Mouse (Mus musculus) forebrain, embryonic 15.5 days (tissue): Measurements from ENCODE around the gene Lsm2. TPM values are rescaled to one million over a fixed set of nuclear protein-coding genes. Genes with fewer than 3 reads are reported as not detected.
A peak's percentile ranks its signal among the peaks of the same experiment; 100 is the strongest.
"Not testable (repeated sequence)": the region's sequence is repeated elsewhere in the genome, so short reads cannot be mapped to it uniquely, and the experiment has no call there.

Experiments
- ATAC-seq: fragments of 200-750 bp; cut with Nextera tagmentation; replicated peaks from 2 replicates; pipeline ENCODE4 v1.8.0; 2017; ENCODE audit warnings: mild to moderate bottlenecking, moderate TSS enrichment, moderate library complexity
- H3K27ac ChIP-seq: fragments of 300-500 bp; sonication (generic); replicated peaks from 2 replicates; pipeline ENCODE4 v1.5.1; 2015; ENCODE audit warnings: mild to moderate bottlenecking, inconsistent platforms
- H3K27me3 ChIP-seq: fragments of 300-500 bp; sonication (generic); 2 replicates; pipeline ENCODE4 v1.6.1; 2015; ENCODE audit warnings: inconsistent platforms
- H3K36me3 ChIP-seq: fragments of 300-500 bp; sonication (generic); 2 replicates; pipeline ENCODE4 v1.6.1; 2015; ENCODE audit warnings: mild to moderate bottlenecking, inconsistent platforms
- H3K4me1 ChIP-seq: fragments of 300-500 bp; sonication (generic); 2 replicates; pipeline ENCODE4 v1.6.1; 2015; ENCODE audit warnings: inconsistent platforms
- H3K4me2 ChIP-seq: fragments of 300-500 bp; sonication (generic); replicated peaks from 2 replicates; pipeline ENCODE4 v1.6.1; 2015; ENCODE audit warnings: mild to moderate bottlenecking, inconsistent platforms
- H3K4me3 ChIP-seq: fragments of 300-500 bp; sonication (generic); 2 replicates; pipeline ENCODE4 v1.5.1; 2015; ENCODE audit warnings: mild to moderate bottlenecking, inconsistent platforms
- H3K9ac ChIP-seq: fragments of 300-500 bp; sonication (generic); replicated peaks from 2 replicates; pipeline ENCODE4 v1.6.1; 2015; ENCODE audit warnings: mild to moderate bottlenecking, inconsistent platforms
- H3K9me3 ChIP-seq: fragments of 300-500 bp; sonication (generic); 2 replicates; pipeline ENCODE4 v1.6.1; 2016; ENCODE audit warnings: inconsistent platforms
- WGBS: fragments of 180-500 bp; shearing (Covaris S2); methylation state at CpG from one replicate; pipeline ENCODE4 v1.1.7; 2015; ENCODE audit warnings: mixed read lengths; 5-methylcytosine and 5-hydroxymethylcytosine counted together
- polyA plus RNA-seq: library from polyadenylated mRNA; unstranded; fragments of >200 nt; fragmentation: Nextera tagmentation; extraction: Ambion mirVana; gene quantifications from 2 replicates; pipeline ENCODE4 v1.2.1, GENCODE M21; 2015

The Lsm2 gene
- polyA plus RNA-seq, result 132 and 149 TPM in 2 replicates

GRCm38 (mm10) chr17:34981690-34982180, at the start of gene Lsm2:
TSS of gene Lsm2 (plus strand) at chr17:34981862.
- WGBS, result 1% methylated on average over 58 of the region's 58 CpGs
- Histone ChIP-seq H3K36me3 (peaks cover 18% of the 10 kb centered on the region), H3K4me1 (peaks cover 24% of the 10 kb centered on the region), H3K4me3 (peak within 1 kb of the TSS; percentile 94), H3K9ac (peak within 1 kb of the TSS; percentile 96), H3K9me3 (no peaks in the 10 kb centered on the region), H3K4me2 (peak within 1 kb of the TSS; percentile 79), H3K27ac (peak within 1 kb of the TSS; percentile 99), H3K27me3 (no peaks in the 10 kb centered on the region)
- ATAC-seq, result peak; percentile 97

DNA sequence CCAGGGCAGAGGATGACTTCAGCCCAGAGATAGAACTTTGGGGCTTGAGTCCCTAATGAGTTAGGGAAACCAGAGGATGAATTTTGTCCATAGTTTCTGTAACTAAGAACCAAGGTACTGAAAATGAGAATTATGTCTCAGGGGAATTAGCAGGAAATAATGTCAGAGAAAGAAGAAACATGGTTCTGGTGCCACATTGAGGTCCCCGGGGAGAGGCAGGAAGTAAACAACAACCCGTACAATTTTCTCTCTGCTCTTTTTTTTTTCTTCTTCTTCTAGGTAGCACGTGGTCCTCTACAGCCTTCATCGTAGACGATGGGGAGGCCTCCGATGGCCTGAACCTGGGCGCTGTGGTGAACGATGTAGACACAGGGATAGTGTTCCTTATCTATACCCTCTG, 49.4 kb upstream of the Lsm2 start:
- Histone ChIP-seq H3K9me3 (no peaks in the 10 kb centered on the region), H3K36me3 (0 out of 2 replicates have a peak, but pooled peaks cover 2% of the 10 kb centered on the region), H3K27ac (no peak overlapping the region), H3K4me1 (peaks cover 9% of the 10 kb centered on the region), H3K4me2 (peak overlapping the region; percentile 85), H3K4me3 (peak overlapping the region; percentile 93), H3K9ac (peak overlapping the region; percentile 85), H3K27me3 (no peaks in the 10 kb centered on the region)
- no peak for ATAC-seq
- 89% methylated on average over 8 of the region's 8 CpGs for WGBS

- no peak for ATAC-seq
- WGBS, result 79% methylated on average over 24 of the region's 24 CpGs
- Histone ChIP-seq H3K4me2 (no peak overlapping the region), H3K9ac (no peak overlapping the region), H3K4me1 (peaks cover 9% of the 10 kb centered on the region), H3K27ac (no peak overlapping the region), H3K27me3 (no peaks in the 10 kb centered on the region), H3K36me3 (0 out of 2 replicates have a peak, but pooled peaks cover 2% of the 10 kb centered on the region), H3K9me3 (no peaks in the 10 kb centered on the region), H3K4me3 (no peak overlapping the region)
These were observed 47.6 kb upstream of the Lsm2 start for GRCm38 (mm10) chr17:34934031-34934430.

DNA sequence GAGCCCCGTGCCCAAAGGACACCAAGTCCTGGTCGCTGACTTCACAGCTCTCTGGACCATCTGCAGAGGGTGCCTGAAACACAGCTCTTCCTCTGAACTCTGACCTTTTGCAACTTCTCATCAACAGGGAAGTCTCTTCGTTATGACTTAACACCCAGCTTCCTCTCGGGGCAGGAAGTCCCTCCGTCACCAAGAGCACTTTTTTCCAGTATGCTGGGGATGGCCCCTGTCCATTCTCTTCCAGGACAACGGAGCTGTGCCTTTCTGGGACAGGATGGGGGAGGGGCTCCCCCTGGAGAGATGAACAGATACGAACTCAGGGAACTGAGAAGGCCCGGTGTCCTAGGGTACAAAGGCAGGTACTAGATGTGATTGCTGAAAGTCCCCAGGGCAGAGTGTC, 46.8 kb upstream of the Lsm2 start:
- WGBS, result 57% methylated on average over 8 of the region's 8 CpGs
- no peaks in the 10 kb centered on the region for H3K9me3 ChIP-seq
- H3K27ac ChIP-seq, result no peak overlapping the region
- H3K4me3 ChIP-seq, result no peak overlapping the region
- no peak for ATAC-seq
- H3K27me3 ChIP-seq, result no peaks in the 10 kb centered on the region
- H3K36me3 ChIP-seq, result 0 out of 2 replicates have a peak, but pooled peaks cover 2% of the 10 kb centered on the region
- H3K4me1 ChIP-seq, result peaks cover 9% of the 10 kb centered on the region
- H3K9ac ChIP-seq, result no peak overlapping the region
- H3K4me2 ChIP-seq, result no peak overlapping the region

DNA sequence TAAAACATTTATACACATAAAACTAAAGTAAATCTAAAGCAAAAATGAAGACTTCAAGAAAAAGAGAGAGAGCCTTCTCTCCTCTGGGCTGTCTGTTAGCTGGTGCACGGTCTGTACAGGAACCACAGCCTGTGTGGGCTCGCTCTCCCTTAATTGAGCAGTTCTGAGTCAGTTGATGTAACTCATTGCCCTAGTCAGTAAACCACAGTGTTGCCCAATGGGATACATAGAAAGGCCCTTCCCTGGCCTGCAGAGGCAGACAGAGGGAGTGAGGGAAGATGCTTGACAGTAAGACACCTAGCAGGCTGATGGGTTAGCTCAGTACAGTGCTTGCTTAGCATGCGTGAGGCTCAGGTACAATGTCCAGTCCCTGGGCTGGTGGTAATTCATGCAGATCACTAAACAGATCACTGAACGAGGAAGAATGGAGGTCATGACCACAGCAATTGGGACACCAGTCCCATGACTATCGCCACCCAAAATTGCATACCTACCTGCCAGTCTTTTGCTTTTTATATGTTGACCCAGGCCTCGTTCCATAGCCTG, 43.6 kb upstream of the Lsm2 start:
- ATAC-seq, result no peak
- no peak overlapping the region for H3K9ac ChIP-seq
- H3K36me3 ChIP-seq, result 0 out of 2 replicates have a peak, but pooled peaks cover 2% of the 10 kb centered on the region
- H3K4me3 ChIP-seq, result no peak overlapping the region
- no peaks in the 10 kb centered on the region for H3K27me3 ChIP-seq
- WGBS, result 82% methylated on average over 6 of the region's 6 CpGs
- 0 out of 2 replicates have a peak, but pooled peaks cover 4% of the 10 kb centered on the region for H3K4me1 ChIP-seq
- no peaks in the 10 kb centered on the region for H3K9me3 ChIP-seq
- no peak overlapping the region for H3K27ac ChIP-seq
- H3K4me2 ChIP-seq, result no peak overlapping the region

GRCm38 (mm10) chr17:34941344-34942041, 40.2 kb upstream of the Lsm2 start:
- Histone ChIP-seq H3K4me2 (peak overlapping the region; percentile 37), H3K4me3 (peak overlapping the region; percentile 14; the same call in 1 of the 2 replicates), H3K9ac (0 out of 2 replicates have a peak overlapping the region, but pooled peaks have one; percentile 17), H3K27me3 (no peaks in the 10 kb centered on the region), H3K36me3 (no peaks in the 10 kb centered on the region), H3K9me3 (no peaks in the 10 kb centered on the region), H3K27ac (no peak overlapping the region), H3K4me1 (0 out of 2 replicates have a peak, but pooled peaks cover 4% of the 10 kb centered on the region)
- ATAC-seq, result no peak
- WGBS, result 5% methylated on average over 15 of the region's 15 CpGs

GRCm38 (mm10) chr17:34943128-34943815, 38.4 kb upstream of the Lsm2 start:
- Histone ChIP-seq H3K4me2 (no peak overlapping the region), H3K27ac (no peak overlapping the region), H3K9me3 (no peaks in the 10 kb centered on the region), H3K4me1 (0 out of 2 replicates have a peak, but pooled peaks cover 4% of the 10 kb centered on the region), H3K9ac (no peak overlapping the region), H3K36me3 (no peaks in the 10 kb centered on the region), H3K4me3 (no peak overlapping the region), H3K27me3 (no peaks in the 10 kb centered on the region)
- WGBS, result 86% methylated on average over 4 of the region's 4 CpGs
- no peak for ATAC-seq

DNA sequence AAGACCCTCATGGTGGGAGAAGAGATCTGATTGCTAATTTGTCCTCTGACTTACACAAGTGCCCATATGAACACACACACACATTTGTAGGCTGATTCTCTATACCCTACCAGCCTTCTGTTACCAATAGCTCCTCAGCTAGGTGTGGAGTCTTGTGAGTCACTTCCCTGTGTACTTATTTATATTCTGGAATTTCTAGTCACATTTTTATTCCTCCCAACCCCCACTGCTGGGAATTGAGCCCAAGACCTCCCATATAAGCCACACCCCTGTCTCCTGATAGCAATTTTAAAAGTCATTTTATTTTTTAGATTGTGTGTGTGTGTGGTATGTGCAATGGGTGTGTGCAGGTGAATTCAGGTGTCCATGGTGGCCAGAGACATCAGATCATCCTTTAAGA, 37.3 kb upstream of the Lsm2 start:
- no peak overlapping the region for H3K27ac ChIP-seq
- H3K4me3 ChIP-seq, result no peak overlapping the region
- H3K36me3 ChIP-seq, result peaks cover under 1% of the 10 kb centered on the region; the same call in 1 of the 2 replicates
- 0 out of 2 replicates have a peak, but pooled peaks cover 4% of the 10 kb centered on the region for H3K4me1 ChIP-seq
- no peak for ATAC-seq
- H3K4me2 ChIP-seq, result no peak overlapping the region
- H3K27me3 ChIP-seq, result no peaks in the 10 kb centered on the region
- no peaks in the 10 kb centered on the region for H3K9me3 ChIP-seq
- no peak overlapping the region for H3K9ac ChIP-seq

DNA sequence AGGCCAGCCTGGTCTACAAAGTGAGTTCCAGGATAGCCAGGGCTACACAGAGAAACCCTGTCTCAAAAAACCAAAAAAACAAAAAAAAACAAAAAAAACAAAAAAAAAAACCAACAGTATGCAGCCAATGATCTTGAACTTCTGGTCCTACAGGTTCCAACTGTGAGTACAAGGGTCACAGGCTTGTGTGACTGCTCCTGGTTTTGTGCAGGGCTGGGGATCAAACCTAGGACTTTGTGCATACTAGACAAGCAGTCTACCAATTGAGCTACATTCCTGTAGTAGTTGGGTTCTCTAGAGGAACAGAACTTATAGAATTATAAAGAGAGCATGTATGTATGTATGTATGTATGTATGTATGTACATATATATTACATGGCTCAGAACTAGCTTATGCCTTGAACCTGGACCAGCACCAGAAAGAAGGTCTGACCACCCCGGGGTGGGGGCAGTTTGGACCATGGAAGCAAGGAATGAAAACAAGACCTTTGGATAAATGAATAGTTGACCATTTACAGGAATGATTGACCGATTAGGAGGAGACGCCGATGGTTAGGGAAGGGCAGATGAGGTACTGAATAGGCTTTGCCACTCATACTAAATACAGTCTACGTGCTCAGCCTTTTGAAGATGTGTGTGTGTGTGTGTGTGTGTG, 35.0 kb upstream of the Lsm2 start:
- H3K4me3 ChIP-seq, result no peak overlapping the region
- no peaks in the 10 kb centered on the region for H3K9me3 ChIP-seq
- H3K27me3 ChIP-seq, result no peaks in the 10 kb centered on the region
- H3K9ac ChIP-seq, result no peak overlapping the region
- no peak for ATAC-seq
- no peak overlapping the region for H3K27ac ChIP-seq
- WGBS, result 89% methylated on average over 5 of the region's 5 CpGs
- H3K36me3 ChIP-seq, result peaks cover 15% of the 10 kb centered on the region
- H3K4me1 ChIP-seq, result peaks cover 23% of the 10 kb centered on the region
- H3K4me2 ChIP-seq, result no peak overlapping the region

- H3K36me3 ChIP-seq, result peaks cover 15% of the 10 kb centered on the region
- H3K27ac ChIP-seq, result no peak overlapping the region
- H3K27me3 ChIP-seq, result no peaks in the 10 kb centered on the region
- no peak overlapping the region for H3K9ac ChIP-seq
- peaks cover 20% of the 10 kb centered on the region for H3K4me1 ChIP-seq
- no peak overlapping the region for H3K4me2 ChIP-seq
- 20% methylated on average over 8 of the region's 8 CpGs for WGBS
- H3K4me3 ChIP-seq, result no peak overlapping the region
- no peaks in the 10 kb centered on the region for H3K9me3 ChIP-seq
- ATAC-seq, result no peak
These were observed 34.1 kb upstream of the Lsm2 start for GRCm38 (mm10) chr17:34947606-34948005.

DNA sequence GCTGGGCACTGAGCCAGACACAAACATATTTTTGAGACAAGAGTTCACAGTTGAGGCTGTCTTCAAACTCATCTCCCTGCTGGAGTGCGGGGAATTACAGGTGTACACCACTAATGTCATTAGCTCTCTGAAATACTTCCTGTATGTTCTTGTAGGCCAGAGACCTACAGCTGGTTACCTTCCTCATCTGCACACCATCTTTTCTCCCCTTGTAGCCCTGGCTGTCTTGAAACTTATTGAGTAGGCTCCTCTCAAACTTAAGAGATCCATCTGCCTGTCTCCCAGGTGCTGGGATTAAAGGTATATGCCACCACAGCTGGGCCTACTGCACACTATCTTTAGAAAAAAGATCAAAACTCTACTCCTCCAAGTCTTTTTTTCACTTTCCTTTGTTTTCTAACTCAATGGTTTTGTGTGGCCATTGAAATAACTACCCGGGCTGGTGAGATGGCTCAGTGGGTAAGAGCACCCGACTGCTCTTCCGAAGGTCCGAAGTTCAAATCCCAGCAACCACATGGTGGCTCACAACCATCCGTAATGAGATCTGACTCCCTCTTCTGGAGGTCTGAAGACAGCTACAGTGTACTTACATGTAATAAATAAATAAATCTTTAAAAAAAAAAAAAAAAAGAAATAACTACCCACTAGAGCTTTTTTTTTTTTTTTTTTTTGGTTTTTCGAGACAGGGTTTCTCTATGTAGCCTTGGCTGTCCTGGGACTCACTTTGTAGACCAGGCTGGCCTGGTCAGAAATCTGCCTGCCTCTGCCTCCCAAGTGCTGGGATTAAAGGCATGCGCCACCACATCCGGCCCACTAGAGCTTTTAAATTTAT, 32.7 kb upstream of the Lsm2 start:
- 60% methylated on average over 9 of the region's 9 CpGs for WGBS

More for the DNA sequence above, 32.7 kb upstream of the Lsm2 start:
- not testable (repeated sequence) for H3K4me3 ChIP-seq, H3K27ac ChIP-seq, H3K9ac ChIP-seq, H3K4me2 ChIP-seq, H3K9me3 ChIP-seq, ATAC-seq, H3K27me3 ChIP-seq
- Histone ChIP-seq H3K4me1 (peaks cover 20% of the 10 kb centered on the region), H3K36me3 (peaks cover 15% of the 10 kb centered on the region)
